Mouse (Mus musculus) lung, adult 2 months (tissue): ENCODE measurements at regions not wholly inside any gene's neighbourhood (a gene's known extent, or its start where the extent isn't known, plus 50 kb on each side); places are given as distances from the start of the nearest gene placed in this dataset.

Source experiments
- CTCF ChIP-seq: fragments of 200-500 bp; IDR thresholded peaks from 2 replicates; pipeline ENCODE4 v1.5.1; 2011; ENCODE audit warnings: mild to moderate bottlenecking, low read length, control low read depth; ENCODE audit not compliant: insufficient read depth
- POLR2A ChIP-seq: fragments of 200-500 bp; IDR thresholded peaks from 2 replicates; pipeline ENCODE4 v1.6.1; 2011; ENCODE audit warnings: low read depth, mild to moderate bottlenecking, control low read depth, low read length, borderline replicate concordance; ENCODE audit errors: extremely low read depth

DNA sequence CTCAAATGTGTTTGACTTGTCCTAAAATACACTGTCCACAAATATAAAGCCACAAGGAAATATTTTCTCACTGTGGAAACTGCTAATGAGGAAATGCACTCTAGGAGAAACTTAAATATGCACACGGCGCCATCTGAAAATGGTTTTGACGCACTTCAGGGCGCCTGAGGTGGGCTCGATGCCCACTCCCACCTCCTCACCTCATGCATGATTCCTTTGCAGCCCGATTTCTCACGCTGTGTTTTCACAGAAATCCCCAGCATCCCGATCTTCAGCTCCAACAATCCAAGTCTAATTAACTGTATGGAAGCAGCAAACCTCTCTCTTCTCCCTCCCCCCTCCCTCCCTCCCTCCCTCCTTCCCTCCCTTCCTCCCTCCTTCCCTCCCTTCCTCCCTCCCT is 92.5 kb upstream of the Plcz1 start:
- TF ChIP-seq POLR2A: no peak
- TF ChIP-seq CTCF: no peak
